Mouse (Mus musculus) intestine, postnatal 0 days (tissue): Measurements from ENCODE around the gene Gm42742. TPM values are rescaled to one million over a fixed set of nuclear protein-coding genes. Genes with fewer than 3 reads are reported as not detected.

Experiments used
- ATAC-seq: fragments of 200-750 bp; cut with Nextera tagmentation; 2 replicates; pipeline ENCODE4 v1.8.0; 2017; ENCODE audit warnings: mild to moderate bottlenecking, moderate TSS enrichment, moderate library complexity
- H3K27ac ChIP-seq: fragments of 300-500 bp; sonication (generic); 2 replicates; pipeline ENCODE4 v1.5.1; 2014; ENCODE audit warnings: mild to moderate bottlenecking, low read depth, low read length, moderate library complexity
- H3K27me3 ChIP-seq: fragments of 300-500 bp; sonication (generic); replicated peaks from 2 replicates; pipeline ENCODE4 v1.6.1; 2014; ENCODE audit warnings: low read length, mixed read lengths; ENCODE audit not compliant: control insufficient read depth, insufficient read depth
- H3K36me3 ChIP-seq: fragments of 300-500 bp; sonication (generic); 2 replicates; pipeline ENCODE4 v1.6.1; 2014; ENCODE audit warnings: mild to moderate bottlenecking, moderate library complexity; ENCODE audit not compliant: control insufficient read depth, insufficient read depth
- H3K4me1 ChIP-seq: fragments of 300-500 bp; sonication (generic); replicated peaks from 2 replicates; pipeline ENCODE4 v1.6.1; 2014; ENCODE audit warnings: antibody characterized with exemption, low read length, mixed read lengths; ENCODE audit not compliant: control insufficient read depth, insufficient read depth
- H3K4me2 ChIP-seq: fragments of 300-500 bp; sonication (generic); replicated peaks from 2 replicates; pipeline ENCODE4 v1.6.1; 2014; ENCODE audit warnings: low read depth, mild to moderate bottlenecking, moderate library complexity
- H3K4me3 ChIP-seq: fragments of 300-500 bp; sonication (generic); 2 replicates; pipeline ENCODE4 v1.5.1; 2014; ENCODE audit warnings: low read depth, low read length
- H3K9ac ChIP-seq: fragments of 300-500 bp; sonication (generic); 2 replicates; pipeline ENCODE4 v1.6.1; 2014; ENCODE audit warnings: mild to moderate bottlenecking, low read depth, low read length
- H3K9me3 ChIP-seq: fragments of 300-500 bp; sonication (generic); 2 replicates; pipeline ENCODE4 v1.6.1; 2016; ENCODE audit warnings: mixed run types; ENCODE audit not compliant: control insufficient read depth
- CTCF ChIP-seq: sonication (generic); IDR thresholded peaks from 2 replicates; pipeline ENCODE4 v1.5.1; 2016; ENCODE audit warnings: low read depth, mild to moderate bottlenecking, control low read depth, antibody characterized with exemption, moderate library complexity
- whole genome bisulfite sequencing: fragments of 180-500 bp; shearing (Covaris S2); extraction: QIAGEN DNeasy Blood & Tissue Kit; methylation state at CpG from one replicate; pipeline ENCODE4 v1.1.7; 2014; 5-methylcytosine and 5-hydroxymethylcytosine counted together
- microRNA-seq: library from miRNA; unstranded; fragments of <30 nt; microRNA quantifications from one replicate; pipeline ENCODE4, GENCODE M21; 2016
- polyA plus RNA-seq: library from polyadenylated mRNA; unstranded; fragments of >200 nt; fragmentation: Nextera tagmentation; extraction: Ambion mirVana; gene quantifications from 2 replicates; pipeline ENCODE4 v1.2.1, GENCODE M21; 2015

The Gm42742 gene
- polyA plus RNA-seq, 1 experiment from 2014 or later = 15.7 TPM

DNA sequence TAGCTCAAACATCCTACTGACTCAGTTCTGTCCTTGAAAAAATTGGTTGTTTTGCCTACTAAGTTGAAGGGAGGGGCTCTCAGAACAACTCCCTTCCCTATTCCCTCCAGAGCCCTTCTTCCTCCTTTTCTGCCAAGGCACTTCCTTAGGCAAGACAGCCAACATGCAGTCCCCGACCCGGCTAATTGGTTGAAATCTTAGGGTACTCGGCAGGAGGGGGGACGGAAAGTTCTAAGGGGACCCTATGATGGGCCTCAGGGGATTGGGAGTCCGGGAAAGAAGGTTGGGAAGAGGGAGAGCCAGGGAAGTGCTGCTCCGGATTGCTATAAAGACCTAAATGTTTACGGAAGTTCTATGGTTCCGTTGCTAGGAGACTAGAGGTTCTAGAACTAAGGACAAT lies 45.4 kb downstream of the Gm42742 start:
- peak overlapping the region; percentile 98; the same call in 1 of the 2 replicates for H3K27ac ChIP-seq
- peak overlapping the region; percentile 90; the same call in 1 of the 2 replicates for H3K9ac ChIP-seq
- TF ChIP-seq CTCF = no peak
- peak overlapping the region; percentile 76 for H3K4me2 ChIP-seq
- no peaks in the 10 kb centered on the region for H3K27me3 ChIP-seq
- peaks cover 23% of the 10 kb centered on the region for H3K36me3 ChIP-seq
- 0 out of 2 replicates have a peak, but pooled peaks cover 7% of the 10 kb centered on the region for H3K4me1 ChIP-seq
- 7% methylated on average over 8 of the region's 8 CpGs for WGBS
- H3K9me3 ChIP-seq = no peaks in the 10 kb centered on the region
- H3K4me3 ChIP-seq = peak overlapping the region; percentile 94
- ATAC-seq = 0 out of 2 replicates have a peak, but pooled peaks have one; percentile 0

DNA sequence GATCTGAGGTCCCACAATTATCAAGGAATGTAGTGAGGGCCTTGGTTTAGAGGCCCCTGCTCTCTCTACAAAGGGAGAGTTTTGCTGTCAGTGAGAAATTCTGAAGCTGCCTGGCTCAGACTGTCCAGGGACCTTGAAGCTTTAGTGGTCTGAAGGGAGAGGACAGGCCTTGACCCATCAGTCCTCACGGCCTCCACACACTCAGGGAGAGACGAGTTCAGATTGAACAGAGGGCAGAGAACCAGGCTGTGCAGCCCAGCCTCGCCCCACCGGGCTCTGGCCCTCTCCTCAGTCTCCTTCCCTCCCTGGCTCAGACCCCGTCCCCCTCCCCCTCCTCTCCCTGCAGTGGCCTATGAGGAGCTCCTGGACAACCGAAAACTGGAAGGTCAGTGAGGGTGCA lies 53.5 kb downstream of the Gm42742 start:
- TF ChIP-seq CTCF = no peak
- ATAC-seq = no peak
- Histone ChIP-seq H3K27ac (no peak overlapping the region), H3K4me2 (no peak overlapping the region), H3K27me3 (0 out of 2 replicates have a peak, but pooled peaks cover 9% of the 10 kb centered on the region), H3K4me3 (no peak overlapping the region), H3K9ac (no peak overlapping the region), H3K36me3 (no peaks in the 10 kb centered on the region), H3K9me3 (no peaks in the 10 kb centered on the region), H3K4me1 (no peaks in the 10 kb centered on the region)
- 73% methylated on average over 6 of the region's 6 CpGs for WGBS

DNA sequence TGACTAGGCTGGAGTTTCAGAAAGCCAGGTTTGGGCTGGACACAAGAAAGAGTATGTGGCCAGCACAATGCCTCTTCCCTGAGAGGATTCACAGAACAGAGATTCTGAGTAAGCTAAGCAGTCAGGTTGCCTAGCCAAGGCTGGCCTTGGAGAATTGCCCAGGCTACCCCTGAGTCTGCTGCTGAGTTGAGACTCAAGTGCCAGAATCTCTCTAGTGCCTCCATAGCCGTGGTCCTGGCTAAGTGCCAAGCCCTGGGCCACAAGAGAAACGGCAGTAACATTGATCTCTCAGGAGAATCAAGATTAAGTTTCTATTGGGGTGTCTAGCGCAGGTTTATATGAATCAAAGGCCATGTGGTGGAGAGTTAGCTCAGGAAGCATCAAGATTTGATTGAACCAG lies 55.3 kb downstream of the Gm42742 start:
- H3K4me3 ChIP-seq = no peak overlapping the region
- no peaks in the 10 kb centered on the region for H3K9me3 ChIP-seq
- no peak for ATAC-seq
- 45% methylated on average over 3 of the region's 3 CpGs for WGBS
- no peak overlapping the region for H3K9ac ChIP-seq
- H3K36me3 ChIP-seq = no peaks in the 10 kb centered on the region
- H3K4me2 ChIP-seq = no peak overlapping the region
- H3K27ac ChIP-seq = no peak overlapping the region
- peaks cover 9% of the 10 kb centered on the region; the same call in 1 of the 2 replicates for H3K27me3 ChIP-seq
- TF ChIP-seq CTCF = no peak
- no peaks in the 10 kb centered on the region for H3K4me1 ChIP-seq

Small RNA genes lying within 50 kb of the gene (microRNA-seq; reads per million reads assigned to microRNA genes)
- gene Gm44343 = not detected

Other genes starting within 250 kb of the Gm42742 start
- 63.1 and 64.6 TPM in 2 replicates for gene Ypel3, start 244.1 kb downstream of the Gm42742 start, polyA plus RNA-seq
- gene Tbx6, start 239.6 kb downstream of the Gm42742 start, polyA plus RNA-seq = 0.17 TPM in 2 replicates
- 134 and 135 TPM in 2 replicates for gene Ppp4c, start 228.6 kb downstream of the Gm42742 start, polyA plus RNA-seq
- 0.97 and 1.2 TPM in 2 replicates for gene Fam57b, start 223.4 kb downstream of the Gm42742 start, polyA plus RNA-seq
- not detected in 2 replicates for gene 4930451I11Rik, start 189.5 kb downstream of the Gm42742 start, polyA plus RNA-seq
- 1.5 and 1.6 TPM in 2 replicates for gene Doc2a, start 173.7 kb downstream of the Gm42742 start, polyA plus RNA-seq
- 7.2 and 9.5 TPM in 2 replicates for gene Hirip3, start 159.1 kb downstream of the Gm42742 start, polyA plus RNA-seq
- gene Ino80e, start 158.7 kb downstream of the Gm42742 start, polyA plus RNA-seq = 36.4 and 37.4 TPM in 2 replicates
- 11.5 and 12.9 TPM in 2 replicates for gene Taok2, start 136.4 kb downstream of the Gm42742 start, polyA plus RNA-seq
- 71.1 and 73.5 TPM in 2 replicates for gene Tmem219, start 98.2 kb downstream of the Gm42742 start, polyA plus RNA-seq
- gene Kctd13, start 92.2 kb downstream of the Gm42742 start, polyA plus RNA-seq = 11.4 and 11.9 TPM in 2 replicates
- gene Asphd1, start 71.5 kb downstream of the Gm42742 start, polyA plus RNA-seq = 0.16 and 0.21 TPM in 2 replicates
- 1.3 and 1.9 TPM in 2 replicates for gene Sez6l2, start 70.5 kb downstream of the Gm42742 start, polyA plus RNA-seq
- gene Cdipt, start 45.2 kb downstream of the Gm42742 start, polyA plus RNA-seq = 159 and 169 TPM in 2 replicates
- 3.2 TPM in 2 replicates for gene Cdiptos, start 45.0 kb downstream of the Gm42742 start, polyA plus RNA-seq
- 79.8 and 81.0 TPM in 2 replicates for gene Mvp, start 6.5 kb downstream of the Gm42742 start, polyA plus RNA-seq
- gene Pagr1b, start 4.6 kb downstream of the Gm42742 start, polyA plus RNA-seq = 0.68 TPM in 1 of 2 replicates, not detected in the other
- gene Pagr1a, start 3.7 kb downstream of the Gm42742 start, polyA plus RNA-seq = 26.4 and 37.5 TPM in 2 replicates
- 2.5 and 2.7 TPM in 2 replicates for gene Prrt2, start 114 bp upstream of the Gm42742 start, polyA plus RNA-seq
- 32.6 and 33.9 TPM in 2 replicates for gene Maz, start 5.9 kb upstream of the Gm42742 start, polyA plus RNA-seq
- 24.0 and 24.2 TPM in 2 replicates for gene Kif22, start 21.4 kb upstream of the Gm42742 start, polyA plus RNA-seq
- gene Zg16, start 66.2 kb upstream of the Gm42742 start, polyA plus RNA-seq = 175 and 225 TPM in 2 replicates
- 5.2 and 5.8 TPM in 2 replicates for gene AI467606, start 70.3 kb upstream of the Gm42742 start, polyA plus RNA-seq
- gene Qprt, start 101.1 kb upstream of the Gm42742 start, polyA plus RNA-seq = 1.8 and 2.0 TPM in 2 replicates
- gene Spn, start 116.7 kb upstream of the Gm42742 start, polyA plus RNA-seq = 0.09 and 0.13 TPM in 2 replicates
- gene Cd2bp2, start 175.0 kb upstream of the Gm42742 start, polyA plus RNA-seq = 29.2 and 30.2 TPM in 2 replicates
- 15.0 and 17.1 TPM in 2 replicates for gene Tbc1d10b, start 187.4 kb upstream of the Gm42742 start, polyA plus RNA-seq
- 10.7 and 12.3 TPM in 2 replicates for gene Mylpf, start 187.8 kb upstream of the Gm42742 start, polyA plus RNA-seq
- 7.4 and 7.6 TPM in 2 replicates for gene Zfp553, start 212.0 kb upstream of the Gm42742 start, polyA plus RNA-seq
- gene Sept1, start 212.0 kb upstream of the Gm42742 start, polyA plus RNA-seq = 6.3 and 6.6 TPM in 2 replicates
- 17.6 and 19.8 TPM in 2 replicates for gene Zfp771, start 223.2 kb upstream of the Gm42742 start, polyA plus RNA-seq
- gene Dctpp1, start 239.6 kb upstream of the Gm42742 start, polyA plus RNA-seq = 75.2 and 80.9 TPM in 2 replicates